Mouse (Mus musculus) adrenal gland, adult 2 months (tissue): Measurements from ENCODE around the gene Gm17783. TPM values are rescaled to one million over a fixed set of nuclear protein-coding genes. Genes with fewer than 3 reads are reported as not detected.
"Not testable (repeated sequence)": the region's sequence is repeated elsewhere in the genome, so short reads cannot be mapped to it uniquely, and the experiment has no call there.

Experiments
- DNase-seq: peaks from one replicate; pipeline ENCODE4 v3.0.0; 2021
- long read RNA-seq: library from polyadenylated mRNA; stranded (forward); transcript quantifications from one replicate; pipeline ENCODE4 v2.0.0, GENCODE M21; 2021
- polyA plus RNA-seq: library from polyadenylated mRNA; depleted of rRNA; stranded (reverse); fragments of >200 nt; gene quantifications from 2 replicates; pipeline ENCODE4 v1.2.3, GENCODE M21; 2012; rRNA removed
- total RNA-seq, 2 experiments: library from RNA; stranded (reverse); gene quantifications; 2 replicates each; pipeline ENCODE4 v1.2.3; 2021

Gm17783 gene
- total RNA-seq: not detected
- not detected in 2 replicates for polyA plus RNA-seq
- long read RNA-seq: 0 reads

DNA sequence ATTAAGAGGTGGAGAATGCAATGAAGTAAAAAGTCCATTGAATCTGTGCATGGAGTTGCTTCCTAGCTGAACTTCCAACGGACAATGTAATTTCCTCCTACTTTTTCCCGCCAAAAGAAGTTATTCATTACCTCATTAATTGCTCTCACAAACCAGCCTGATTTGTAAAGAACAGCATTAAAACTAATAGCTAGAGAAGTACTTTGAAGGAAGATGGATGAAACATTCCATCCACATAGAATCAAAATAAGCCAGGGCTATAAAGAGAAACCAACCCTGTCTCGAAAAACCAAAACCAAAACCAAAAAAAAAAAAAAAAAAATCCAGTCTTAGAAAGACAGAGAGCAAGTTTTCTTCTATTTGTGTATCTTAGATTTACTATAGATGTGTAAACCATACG is at the start of gene Gm17783:
Gene Gm17783, minus strand, starts transcription at position 101 of the 400 bp plus-strand sequence.
- DNase-seq: no peak

DNA sequence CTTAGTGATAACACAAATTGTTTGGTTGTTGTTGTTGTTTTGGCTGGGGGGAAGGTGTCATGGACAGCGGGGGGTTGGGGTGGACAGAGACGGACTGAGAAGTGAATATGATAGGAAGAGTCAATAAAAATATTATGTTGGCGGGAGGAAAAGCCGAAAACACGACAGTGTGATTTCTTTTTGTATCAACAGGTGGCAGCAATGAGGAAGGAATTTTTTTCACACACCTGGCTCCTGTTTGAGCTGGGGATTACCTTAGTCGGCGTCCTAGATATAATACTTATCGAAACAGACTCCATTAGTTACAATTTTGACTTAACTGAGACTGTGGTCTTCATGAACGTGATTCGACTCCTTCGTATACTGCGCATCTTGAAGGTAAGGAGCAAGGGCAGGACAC is 48.0 kb upstream of the Gm17783 start:
- DNase-seq: no peak

DNA sequence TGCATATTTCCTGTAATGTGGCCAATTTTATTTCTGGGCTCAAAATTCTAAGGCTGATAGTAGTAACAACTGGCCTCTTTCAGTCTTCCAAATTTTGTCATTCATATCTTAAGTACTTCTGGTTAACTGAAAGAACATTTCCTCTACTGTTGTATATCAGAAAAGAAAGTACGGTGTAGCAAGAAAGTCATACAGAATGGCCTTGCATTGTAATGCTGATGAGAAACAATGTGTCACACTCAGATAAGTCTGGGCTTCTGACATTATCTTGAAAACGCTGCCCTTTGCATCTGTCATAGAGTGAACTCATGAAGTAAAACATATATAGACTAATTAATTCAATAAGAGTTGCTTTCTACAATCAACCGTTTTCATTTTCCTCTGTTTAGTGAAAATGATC is 40.5 kb upstream of the Gm17783 start:
- no peak for DNase-seq

DNA sequence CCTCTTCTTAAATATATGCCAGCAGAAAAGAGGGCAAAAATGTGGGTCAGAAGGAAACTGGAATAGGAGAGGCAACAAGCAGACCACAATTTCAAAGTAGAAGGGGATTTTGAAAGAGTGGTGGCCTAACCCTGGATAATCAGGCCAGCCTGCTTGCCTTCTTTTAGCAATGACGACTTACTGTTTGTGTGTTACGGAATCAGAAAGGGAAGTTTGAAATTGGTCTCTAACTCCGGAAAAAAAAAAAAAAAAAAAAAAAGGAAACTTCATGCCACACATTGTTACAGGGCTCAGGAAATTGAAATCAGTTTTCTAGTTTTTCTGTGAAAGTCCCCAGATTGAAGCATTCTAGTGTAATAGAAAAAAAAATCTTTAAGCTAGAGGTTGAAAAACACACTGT is 29.9 kb upstream of the Gm17783 start:
- DNase-seq: no peak

DNA sequence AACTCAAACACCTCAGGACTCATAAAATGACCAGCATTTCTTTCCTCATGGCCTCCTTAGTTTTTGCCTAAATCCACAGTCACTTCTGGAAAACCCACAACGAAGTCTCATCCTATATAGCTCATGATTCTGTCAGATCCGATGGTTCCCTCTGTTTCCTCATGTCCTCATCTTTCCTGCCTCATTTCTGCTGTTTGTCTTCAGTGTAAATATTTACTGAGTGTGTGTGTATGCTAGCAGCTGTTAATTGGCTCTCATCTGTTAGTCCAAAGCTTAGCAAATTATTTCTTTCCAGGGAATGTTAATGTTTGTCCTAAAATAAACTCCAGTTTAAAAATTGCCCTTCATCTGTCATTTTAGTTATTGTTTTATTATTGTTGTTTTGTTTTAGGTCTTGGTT is 19.7 kb upstream of the Gm17783 start:
- DNase-seq: no peak

GRCm38 (mm10) chr16:45547982-45548381 is 16.1 kb upstream of the Gm17783 start:
- DNase-seq: no peak

DNA sequence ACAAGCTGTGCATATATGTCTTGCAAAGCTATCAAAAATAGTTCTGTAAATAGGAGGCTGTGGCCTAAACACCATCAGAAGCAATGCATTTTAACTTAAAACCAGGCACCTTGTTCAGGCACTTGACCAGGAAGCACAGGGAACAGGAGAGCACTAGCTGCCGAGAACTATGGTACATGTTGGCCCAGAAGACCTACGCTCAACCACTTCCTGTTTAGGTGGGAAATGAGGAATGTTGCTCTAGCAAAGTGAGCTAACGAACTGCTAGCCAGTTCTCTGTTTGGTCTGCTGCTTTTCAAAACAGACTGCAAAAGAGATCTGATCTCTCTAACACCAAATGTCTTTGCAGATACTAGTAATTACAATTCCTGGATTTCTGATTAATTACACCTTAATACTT is 12.5 kb upstream of the Gm17783 start:
- no peak for DNase-seq

- DNase-seq: no peak
These were observed 10.3 kb upstream of the Gm17783 start for GRCm38 (mm10) chr16:45542108-45542507.

DNA sequence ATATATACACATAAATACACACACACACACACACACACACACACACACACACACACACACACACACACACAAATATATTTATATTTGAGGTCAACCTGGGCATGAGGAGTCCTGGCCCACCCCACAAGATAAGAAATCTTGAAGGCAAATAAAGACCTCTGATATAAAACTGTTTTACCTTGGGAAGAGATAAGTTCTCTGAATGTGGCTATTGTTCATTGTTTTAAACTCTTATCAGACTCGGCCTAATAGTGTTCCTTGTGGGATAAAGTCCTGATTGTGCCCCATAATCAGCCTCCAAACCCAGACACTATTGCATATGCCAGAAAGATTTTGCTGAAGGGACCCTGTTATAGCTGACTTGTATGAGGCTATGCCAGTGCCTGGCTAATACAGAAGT is 6.5 kb upstream of the Gm17783 start:
- not testable (repeated sequence) for DNase-seq

DNA sequence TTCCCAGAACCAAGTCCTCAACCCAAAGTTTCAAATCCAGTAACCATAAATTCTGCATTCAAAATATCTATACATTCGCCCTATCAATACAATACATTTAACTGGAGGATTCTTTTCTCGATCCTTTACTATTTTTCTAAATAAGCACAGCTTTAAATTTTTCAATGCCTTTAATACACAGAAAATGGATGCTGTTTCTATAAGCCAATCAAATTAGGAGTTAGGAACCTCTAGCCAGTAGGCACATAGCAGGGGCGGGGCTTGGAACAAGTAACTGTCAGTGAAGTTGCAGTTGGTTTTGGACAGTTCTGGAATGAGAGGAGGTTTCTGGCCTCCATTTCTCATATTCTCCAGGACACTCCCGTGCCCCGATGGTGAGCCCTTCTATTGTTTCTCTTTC is 3.2 kb upstream of the Gm17783 start, which contains the start of gene Slc9c1:
Gene Slc9c1, plus strand, starts transcription at position 301 of the 400 bp plus-strand sequence.
- DNase-seq: no peak

DNA sequence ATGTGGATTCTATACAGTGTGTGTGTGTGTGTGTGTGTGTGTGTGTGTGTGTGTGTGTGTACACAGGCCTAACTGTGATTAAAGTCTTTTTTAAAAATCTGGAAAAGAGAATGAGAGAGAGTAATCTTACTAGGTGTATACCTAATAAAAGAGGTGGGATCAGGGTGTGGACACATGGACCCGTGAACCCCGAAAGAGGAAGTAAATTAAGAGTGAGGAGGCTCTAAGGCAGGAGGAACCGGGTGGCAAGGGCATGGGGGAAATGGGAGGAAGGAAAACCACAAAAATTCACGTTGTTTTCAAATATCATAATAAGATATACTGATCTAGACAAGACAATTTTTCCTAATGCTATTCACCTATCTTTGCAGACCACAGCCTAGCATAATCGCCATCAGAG is 6.3 kb downstream of the Gm17783 start:
- no peak for DNase-seq

DNA sequence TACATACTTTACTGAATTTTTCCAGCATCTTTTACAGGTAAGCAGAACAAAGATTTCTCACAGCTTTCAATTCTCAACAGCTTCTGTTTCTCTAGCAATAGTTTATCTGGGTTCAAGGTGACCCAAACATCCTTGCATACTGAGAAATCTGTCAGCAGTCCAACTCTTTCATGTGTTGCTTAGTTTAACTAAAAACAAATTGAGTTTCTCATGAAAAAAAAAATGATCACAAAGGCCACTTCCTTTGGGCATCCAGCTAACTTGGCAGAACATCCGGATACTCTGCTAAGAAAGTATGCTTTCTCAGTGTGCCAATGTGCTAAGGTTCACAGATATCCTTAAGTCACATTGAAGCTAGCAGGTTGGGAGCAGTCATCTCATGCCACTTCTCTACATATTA is 36.5 kb downstream of the Gm17783 start:
- peak; percentile 13 for DNase-seq

DNA sequence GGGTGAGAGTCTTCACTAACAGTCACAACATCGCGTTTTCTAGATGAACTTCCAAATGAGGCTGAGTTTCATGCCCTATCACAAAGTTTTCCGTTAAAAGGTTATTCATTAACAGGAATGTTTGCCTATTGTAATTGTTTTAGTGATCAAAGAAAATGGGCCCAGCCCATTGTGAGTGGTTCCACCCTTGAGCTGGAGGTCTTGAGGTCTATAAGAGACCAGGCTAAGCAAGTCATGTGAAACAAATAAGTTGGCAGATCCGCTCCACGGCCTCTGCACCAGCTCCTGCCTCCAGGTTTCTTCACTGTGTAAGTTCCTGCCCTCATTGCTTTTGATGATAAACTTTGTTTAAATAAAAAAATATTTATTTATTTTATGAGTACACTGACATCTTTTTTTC is 38.9 kb downstream of the Gm17783 start, which contains the start of gene Gm609:
Gene Gm609, minus strand, starts transcription at position 43 of the 400 bp plus-strand sequence.
- no peak for DNase-seq

DNA sequence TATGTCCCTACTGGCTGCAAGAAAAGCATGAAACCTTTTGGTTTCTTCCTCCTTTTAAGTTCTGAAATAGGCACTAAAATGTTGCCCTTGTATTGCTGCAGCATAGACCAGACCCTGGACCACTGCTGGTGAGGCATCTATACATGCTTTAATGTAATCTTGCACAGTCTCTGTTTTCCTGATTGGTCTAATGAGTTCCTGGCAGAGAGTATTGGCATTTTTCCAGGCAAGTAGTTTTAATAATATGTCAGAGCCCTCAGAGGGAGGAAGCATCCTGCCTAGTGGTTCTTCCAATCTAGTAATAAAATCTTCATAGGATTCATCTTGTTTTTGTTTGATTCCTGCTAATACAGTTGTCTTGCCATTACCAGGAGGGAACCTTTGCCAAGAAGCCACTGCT is 54.9 kb downstream of the Gm17783 start:
- no peak for DNase-seq

- peak; percentile 7 for DNase-seq
These were observed 60.0 kb downstream of the Gm17783 start for GRCm38 (mm10) chr16:45471836-45472235.

Other genes starting within 250 kb of the Gm17783 start
- gene Cd200, start 123.0 kb downstream of the Gm17783 start, total RNA-seq: 10 to 100 TPM; 39.9 to 67.3 TPM
- gene Cd200, start 123.0 kb downstream of the Gm17783 start, polyA plus RNA-seq: 25.4 and 27.2 TPM in 2 replicates
- gene Gm609, start 39.1 kb downstream of the Gm17783 start, total RNA-seq: under 1 TPM in 1 of 2 experiments, not detected in 1; 0.14 TPM
- not detected in 2 replicates for gene Gm609, start 39.1 kb downstream of the Gm17783 start, polyA plus RNA-seq
- not detected for gene Slc9c1, start 3.3 kb upstream of the Gm17783 start, total RNA-seq
- gene Slc9c1, start 3.3 kb upstream of the Gm17783 start, polyA plus RNA-seq: not detected in 2 replicates
- gene Gcsam, start 78.3 kb upstream of the Gm17783 start, total RNA-seq: under 1 TPM; 0.09 to 0.52 TPM
- gene Gcsam, start 78.3 kb upstream of the Gm17783 start, polyA plus RNA-seq: not detected in 2 replicates
- gene BC016579, start 122.0 kb upstream of the Gm17783 start, total RNA-seq: under 1 TPM; 0.14 to 0.26 TPM
- gene BC016579, start 122.0 kb upstream of the Gm17783 start, polyA plus RNA-seq: not detected in 2 replicates
- under 1 TPM; 0.10 to 0.58 TPM for gene Tmprss7, start 161.6 kb upstream of the Gm17783 start, total RNA-seq
- 0.15 and 0.28 TPM in 2 replicates for gene Tmprss7, start 161.6 kb upstream of the Gm17783 start, polyA plus RNA-seq
- gene Tagln3, start 192.6 kb upstream of the Gm17783 start, total RNA-seq: 1 to 10 TPM; 4.3 TPM
- gene Tagln3, start 192.6 kb upstream of the Gm17783 start, polyA plus RNA-seq: 0.88 and 1.8 TPM in 2 replicates
- 10 to 100 TPM; 16.0 to 26.7 TPM for gene Abhd10, start 210.9 kb upstream of the Gm17783 start, total RNA-seq
- 4.2 and 5.9 TPM in 2 replicates for gene Abhd10, start 210.9 kb upstream of the Gm17783 start, polyA plus RNA-seq